Mouse (Mus musculus): ENCODE results near the gene Plaa. TPM values are rescaled to one million over a fixed set of nuclear protein-coding genes. Genes with fewer than 3 reads are reported as not detected.

Gene Plaa
- total RNA-seq (2012; rRNA removed) (61.0 and 68.5 TPM in 2 replicates), total RNA-seq (2014; rRNA removed) (134 and 152 TPM in 2 replicates), polyA plus RNA-seq (2012; ENCODE audit: insufficient read length, low read depth) (132 and 136 TPM in 2 replicates)

DNA sequence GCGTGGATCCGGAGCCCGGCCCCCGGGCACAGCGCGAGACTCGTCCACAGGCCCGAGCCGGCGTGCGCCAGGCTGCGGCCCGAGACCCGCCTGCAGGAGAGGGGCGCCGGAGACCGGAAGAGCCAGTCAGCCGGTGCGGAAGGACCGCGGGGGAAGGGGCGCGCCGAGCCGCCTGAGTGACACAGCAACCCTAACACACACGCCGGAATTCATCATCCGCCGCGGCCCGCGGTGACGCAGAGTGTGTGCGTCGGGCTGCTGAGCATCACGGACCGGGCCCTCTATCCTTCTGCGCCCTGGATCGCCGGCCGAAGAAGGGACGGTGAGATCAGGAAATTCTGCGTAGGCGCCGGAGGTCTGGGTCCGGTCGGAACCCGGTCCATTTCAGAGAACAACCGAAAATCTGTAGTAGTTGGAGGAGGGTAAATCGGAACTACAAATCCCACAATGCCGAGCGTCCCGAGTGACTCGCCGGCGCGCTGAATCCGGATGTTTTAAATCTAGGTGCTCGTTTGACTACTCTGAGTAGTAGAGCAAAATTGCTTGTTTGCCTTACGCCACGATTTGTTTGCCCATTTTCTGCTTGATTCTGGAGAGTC is at the start of gene Plaa:
Gene Plaa, minus strand, starts transcription at position 214 of the 599 bp plus-strand sequence.
- TF ChIP-seq USF2 (conservative IDR thresholded peaks at IDR 0.05; ENCODE audit: low read depth, low read length), result no peak
- no peak for TF ChIP-seq CTCF (conservative IDR thresholded peaks at IDR 0.05 in 1 of 2, IDR thresholded peaks at IDR 0.05 in 1 of 2; ENCODE audit: low read depth in 2 of 2, low read length in 2 of 2)
- peak; percentile 47; the same call in 1 of the 2 replicates for TF ChIP-seq SIN3A (IDR thresholded peaks at IDR 0.05; ENCODE audit: low read length)
- peak; percentile 55; the same call in 1 of the 2 replicates for TF ChIP-seq E2F4 (IDR thresholded peaks at IDR 0.05; ENCODE audit: insufficient replicate concordance, low read depth, low read length)
- peak; percentile 91 for TF ChIP-seq ELF1 (IDR thresholded peaks at IDR 0.05; ENCODE audit: low read depth, low read length)
- TF ChIP-seq USF1 (IDR thresholded peaks at IDR 0.05; ENCODE audit: low read depth, low read length), result peak; percentile 14
- TF ChIP-seq JUN (IDR thresholded peaks at IDR 0.05; ENCODE audit: insufficient read depth, low read depth, low read length), result no peak
- TF ChIP-seq POLR2A (IDR thresholded peaks at IDR 0.05; ENCODE audit: low read depth, low read length), result peak; percentile 71
- no peak for TF ChIP-seq SMC3 (IDR thresholded peaks at IDR 0.05; ENCODE audit: low read depth, low read length)
- TF ChIP-seq UBTF (IDR thresholded peaks at IDR 0.05; ENCODE audit: low read depth, low read length), result peak; percentile 49; the same call in 1 of the 2 replicates
- TF ChIP-seq CHD1 (IDR thresholded peaks at IDR 0.05; ENCODE audit: low read depth, low read length), result no peak
- no peak for TF ChIP-seq MYC (IDR thresholded peaks at IDR 0.05; ENCODE audit: low read depth, low read length)
- TF ChIP-seq HCFC1 (IDR thresholded peaks at IDR 0.05; ENCODE audit: low read depth, low read length), result peak; percentile 93
- TF ChIP-seq CHD2 (IDR thresholded peaks at IDR 0.05; ENCODE audit: low read length), result peak; percentile 59; the same call in 1 of the 2 replicates
- no peak for TF ChIP-seq PAX5 (IDR thresholded peaks at IDR 0.05; ENCODE audit: low read length)
- TF ChIP-seq ETS1 (conservative IDR thresholded peaks at IDR 0.05; ENCODE audit: low read depth, low read length), result no peak; the same call in 1 of the 2 replicates
- TF ChIP-seq MAZ (IDR thresholded peaks at IDR 0.05; ENCODE audit: low read depth, low read length), result no peak
- peak; percentile 59; the same call in 1 of the 2 replicates for TF ChIP-seq GABPA (IDR thresholded peaks at IDR 0.05; ENCODE audit: insufficient replicate concordance, low read depth, low read length)
- TF ChIP-seq ZKSCAN1 (IDR thresholded peaks at IDR 0.05; ENCODE audit: borderline replicate concordance, low read depth, low read length), result no peak
- peak; percentile 38; the same call in 1 of the 2 replicates for TF ChIP-seq NRF1 (IDR thresholded peaks at IDR 0.05; ENCODE audit: low read depth, low read length)
- TF ChIP-seq EP300 (IDR thresholded peaks at IDR 0.05; ENCODE audit: low read length), result no peak
- TF ChIP-seq TBP (conservative IDR thresholded peaks at IDR 0.05; ENCODE audit: low read depth, low read length), result peak; percentile 79
- peak; percentile 51; the same call in 1 of the 2 replicates for TF ChIP-seq MAFK (IDR thresholded peaks at IDR 0.05; ENCODE audit: insufficient replicate concordance, low read length)
- TF ChIP-seq JUND (conservative IDR thresholded peaks at IDR 0.05; ENCODE audit: low read depth, low read length), result no peak
- no peak for TF ChIP-seq RCOR1 (conservative IDR thresholded peaks at IDR 0.05; ENCODE audit: low read depth, low read length)
- TF ChIP-seq BHLHE40 (IDR thresholded peaks at IDR 0.05; ENCODE audit: low read depth, low read length), result no peak
- no peak for TF ChIP-seq IRF4 (IDR thresholded peaks at IDR 0.05; ENCODE audit: low read depth, low read length)
- peak; percentile 76; the same call in 1 of the 2 replicates for TF ChIP-seq MXI1 (IDR thresholded peaks at IDR 0.05; ENCODE audit: low read depth, low read length)
- peak; percentile 6; the same call in 1 of the 2 replicates for TF ChIP-seq POLR2AphosphoS2 (IDR thresholded peaks at IDR 0.05; ENCODE audit: low read depth, low read length)
- TF ChIP-seq TCF12 (IDR thresholded peaks at IDR 0.05; ENCODE audit: low read depth, low read length), result peak; percentile 53; the same call in 1 of the 2 replicates
- TF ChIP-seq NELFE (IDR thresholded peaks at IDR 0.05; ENCODE audit: low read depth, low read length), result peak; percentile 58; the same call in 1 of the 2 replicates
- TF ChIP-seq MEF2A (IDR thresholded peaks at IDR 0.05; ENCODE audit: borderline replicate concordance, low read depth, low read length), result no peak
- no peak for TF ChIP-seq ZC3H11A (IDR thresholded peaks at IDR 0.05; ENCODE audit: low read depth, low read length)
- peak; percentile 94; the same call in 1 of the 2 replicates for TF ChIP-seq KAT2A (IDR thresholded peaks at IDR 0.05; ENCODE audit: insufficient replicate concordance, low read length)
- no peak for TF ChIP-seq ZNF384 (IDR thresholded peaks at IDR 0.05; ENCODE audit: low read depth, low read length)
- no peak for TF ChIP-seq RAD21 (IDR thresholded peaks at IDR 0.05; ENCODE audit: low read depth, low read length)
- no peak; the same call in 1 of the 2 replicates for TF ChIP-seq ZMIZ1 (IDR thresholded peaks at IDR 0.05; ENCODE audit: low read depth, low read length)
- no peak for TF ChIP-seq MAX (IDR thresholded peaks at IDR 0.05; ENCODE audit: low read length)
- no peaks in the 10 kb centered on the region for H3K9me3 ChIP-seq (replicated peaks; ENCODE audit: low read length)
- H3K36me3 ChIP-seq (replicated peaks in 1 of 2; ENCODE audit: control insufficient read depth in 1 of 2, insufficient read depth in 1 of 2, low read length in 1 of 2), result peaks cover 0 to 3% of the 10 kb centered on the region in 2 experiments
- peak within 1 kb of the TSS; percentile 57 for H3K27ac ChIP-seq (ENCODE audit: insufficient read depth, low read depth)
- in situ Hi-C loops (cut with MboI; ENCODE audit: low pct_ligation_motif_present, low pct_unique_long_range_greater_than_20kb, low sequenced_read_pairs), result no loop called here
- H3K4me3 ChIP-seq (replicated peaks in 1 of 3; ENCODE audit: low read depth in 2 of 3, low read length in 2 of 3, poor library complexity in 1 of 3), result peak within 1 kb of the TSS; percentile 94 to 98 (median 96)
- H3K4me1 ChIP-seq (ENCODE audit: control insufficient read depth in 1 of 2, insufficient read depth in 2 of 2), result peaks cover 3 to 26% of the 10 kb centered on the region in 2 experiments; a peak in 3 of 4 replicates
- peak within 1 kb of the TSS; percentile 85 for H3K9ac ChIP-seq (ENCODE audit: insufficient read depth, low read depth)
- H3K27me3 ChIP-seq (replicated peaks), result no peaks in the 10 kb centered on the region
- dilution Hi-C loops (cut with MboI; ENCODE audit: extremely low pct_ligation_motif_present, extremely low pct_unique_long_range_greater_than_20kb, low sequenced_read_pairs), result no loop called here
- DNase-seq (ENCODE audit: extremely low read depth), result peak; percentile 88
- H3K4me2 ChIP-seq (ENCODE audit: insufficient read depth, low read depth, poor library complexity, severe bottlenecking), result peak within 1 kb of the TSS; percentile 85
- peaks cover 33% of the 10 kb centered on the region for H3K79me2 ChIP-seq (replicated peaks; ENCODE audit: control insufficient read depth, extremely low read depth, insufficient read depth, poor library complexity, severe bottlenecking)
